Mouse (Mus musculus): ENCODE measurements at regions not wholly inside any gene's neighbourhood (a gene's known extent, or its start where the extent isn't known, plus 50 kb on each side); places are given as distances from the start of the nearest gene placed in this dataset.

GRCm38 (mm10) chr13:28826284-28826683, 127.2 kb downstream of the Sox4 start:
- TF ChIP-seq HCFC1 (IDR thresholded peaks at IDR 0.05; ENCODE audit: borderline replicate concordance, insufficient read depth, low read length) (no peak), ZC3H11A (IDR thresholded peaks at IDR 0.05; ENCODE audit: borderline replicate concordance, low read depth, low read length) (no peak), MAFK (IDR thresholded peaks at IDR 0.05; ENCODE audit: insufficient read depth, low read depth, low read length) (no peak), CHD2 (IDR thresholded peaks at IDR 0.05; ENCODE audit: low read depth, low read length) (no peak)

Measured in ES-E14 (cell line).